Mouse (Mus musculus): ENCODE measurements around the gene Gm21497.
"Not testable (repeated sequence)": the region's sequence is repeated elsewhere in the genome, so short reads cannot be mapped to it uniquely, and the experiment has no call there.

Gene Gm21497

GRCm38 (mm10) chrY:61646446-61646845, at the start of gene Gm21497:
TSS of gene Gm21497 (plus strand) at chrY:61646746.
- DNase-seq (ENCODE audit: low spot score): not testable (repeated sequence)
